Mouse (Mus musculus) liver, embryonic 12.5 days (tissue): ENCODE measurements around the gene Comtd1. TPM values are rescaled to one million over a fixed set of nuclear protein-coding genes. Genes with fewer than 3 reads are reported as not detected.
A peak's percentile ranks its signal among the peaks of the same experiment; 100 is the strongest.

Source experiments
- ATAC-seq: fragments of 200-750 bp; cut with Nextera tagmentation; 2 replicates; pipeline ENCODE4 v1.8.0; 2017; ENCODE audit warnings: moderate number of reproducible peaks, mild to moderate bottlenecking, moderate library complexity
- H3K27ac ChIP-seq: fragments of 300-500 bp; sonication (generic); 2 replicates; pipeline ENCODE4 v1.5.1; 2016; ENCODE audit warnings: mild to moderate bottlenecking
- H3K27me3 ChIP-seq: fragments of 300-500 bp; sonication (generic); replicated peaks from 2 replicates; pipeline ENCODE4 v1.6.1; 2016; ENCODE audit warnings: mild to moderate bottlenecking, moderate library complexity
- H3K36me3 ChIP-seq: fragments of 300-500 bp; sonication (generic); 2 replicates; pipeline ENCODE4 v1.6.1; 2016; ENCODE audit warnings: mild to moderate bottlenecking, moderate library complexity
- H3K4me1 ChIP-seq: fragments of 300-500 bp; sonication (generic); 2 replicates; pipeline ENCODE4 v1.6.1; 2016
- H3K4me2 ChIP-seq: fragments of 300-500 bp; sonication (generic); 2 replicates; pipeline ENCODE4 v1.6.1; 2016; ENCODE audit warnings: mild to moderate bottlenecking, moderate library complexity
- H3K4me3 ChIP-seq: fragments of 300-500 bp; sonication (generic); 2 replicates; pipeline ENCODE4 v1.5.1; 2016; ENCODE audit warnings: mild to moderate bottlenecking, moderate library complexity
- H3K9ac ChIP-seq: fragments of 300-500 bp; sonication (generic); 2 replicates; pipeline ENCODE4 v1.6.1; 2016; ENCODE audit warnings: mild to moderate bottlenecking, moderate library complexity
- H3K9me3 ChIP-seq: fragments of 300-500 bp; sonication (generic); replicated peaks from 2 replicates; pipeline ENCODE4 v1.6.1; 2016; ENCODE audit warnings: mild to moderate bottlenecking, moderate library complexity
- WGBS: fragments of 180-500 bp; shearing (Covaris S2); methylation state at CpG from one replicate; pipeline ENCODE4 v1.1.7; 2016; ENCODE audit not compliant: insufficient replicate concordance; 5-methylcytosine and 5-hydroxymethylcytosine counted together
- polyA plus RNA-seq: library from polyadenylated mRNA; unstranded; fragments of >200 nt; fragmentation: Nextera tagmentation; extraction: Ambion mirVana; gene quantifications from 2 replicates; pipeline ENCODE4 v1.2.1, GENCODE M21; 2016

Gene Comtd1
- polyA plus RNA-seq, 1 experiment from 2014 or later, result 41.3 TPM

DNA sequence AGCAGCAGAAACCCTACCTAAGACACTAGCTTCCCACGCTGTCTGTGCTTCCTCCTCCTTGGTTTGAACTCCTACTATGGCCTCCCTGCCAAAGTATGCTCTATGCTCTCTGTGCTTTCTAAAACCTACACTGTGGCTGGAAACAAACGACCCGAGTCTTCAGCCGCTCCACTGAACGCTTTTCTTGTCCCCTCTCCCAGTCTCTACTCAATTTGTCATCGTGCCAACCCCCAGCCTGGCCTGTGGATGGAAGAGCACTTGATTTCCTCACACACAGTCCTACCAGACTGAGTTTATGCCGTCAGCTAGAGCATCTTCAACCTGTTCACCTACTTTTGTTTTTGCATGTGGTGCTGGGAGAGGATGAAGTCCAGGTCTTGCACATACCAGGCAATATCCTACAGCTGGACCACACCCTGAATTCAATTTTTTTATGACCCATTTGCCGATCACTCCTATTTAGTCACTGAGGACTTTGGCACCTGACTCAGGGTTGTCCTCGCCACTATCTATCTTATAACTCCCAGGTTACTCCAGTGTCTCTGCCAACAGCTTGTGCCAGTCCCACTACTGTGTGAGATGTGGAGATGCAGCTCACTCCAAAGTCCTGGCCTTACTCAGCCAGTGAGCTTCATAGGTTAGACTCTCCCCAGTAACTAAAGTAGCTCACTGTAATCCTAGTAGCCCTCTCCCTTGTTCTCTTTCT lies 22.8 kb downstream of the Comtd1 start:
- H3K27ac ChIP-seq, result 0 out of 2 replicates have a peak overlapping the region, but pooled peaks have one; percentile 34
- no peak overlapping the region for H3K9ac ChIP-seq
- 76% methylated on average over 9 of the region's 9 CpGs for WGBS
- no peak for ATAC-seq
- H3K4me1 ChIP-seq, result peaks cover 94% of the 10 kb centered on the region
- H3K9me3 ChIP-seq, result no peaks in the 10 kb centered on the region
- no peak overlapping the region for H3K4me3 ChIP-seq
- H3K36me3 ChIP-seq, result no peaks in the 10 kb centered on the region
- no peak overlapping the region for H3K4me2 ChIP-seq
- H3K27me3 ChIP-seq, result no peaks in the 10 kb centered on the region

DNA sequence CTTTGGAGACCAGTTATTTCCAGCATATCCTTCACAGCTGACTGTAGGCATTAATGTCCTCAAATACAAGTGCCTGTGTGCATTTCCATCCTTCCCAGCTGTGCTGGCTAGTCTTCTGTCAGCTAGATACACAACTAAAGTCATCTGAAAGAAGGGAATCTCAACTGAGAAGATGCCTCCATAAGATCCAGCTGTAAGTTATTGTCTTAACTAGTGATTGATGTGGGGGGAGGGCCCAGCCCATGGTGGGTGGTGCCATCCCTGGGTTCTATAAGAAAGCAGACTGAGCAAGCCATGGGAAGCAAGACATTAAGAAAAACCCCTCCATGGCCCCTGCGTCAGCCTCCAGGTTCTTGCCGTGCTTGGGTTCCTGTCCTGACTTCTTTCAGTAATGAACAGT lies 23.8 kb downstream of the Comtd1 start, which contains the start of gene Vdac2:
TSS of gene Vdac2 (plus strand) at position 301 of the 400 bp plus-strand sequence.
- Histone ChIP-seq H3K36me3 (no peaks in the 10 kb centered on the region), H3K4me3 (no peak within 1 kb of the TSS), H3K9me3 (no peaks in the 10 kb centered on the region), H3K27ac (peak within 1 kb of the TSS; percentile 98), H3K4me1 (peaks cover 85% of the 10 kb centered on the region), H3K9ac (no peak within 1 kb of the TSS), H3K4me2 (no peak within 1 kb of the TSS), H3K27me3 (no peaks in the 10 kb centered on the region)
- ATAC-seq, result no peak
- 83% methylated on average over 2 of the region's 2 CpGs for WGBS

DNA sequence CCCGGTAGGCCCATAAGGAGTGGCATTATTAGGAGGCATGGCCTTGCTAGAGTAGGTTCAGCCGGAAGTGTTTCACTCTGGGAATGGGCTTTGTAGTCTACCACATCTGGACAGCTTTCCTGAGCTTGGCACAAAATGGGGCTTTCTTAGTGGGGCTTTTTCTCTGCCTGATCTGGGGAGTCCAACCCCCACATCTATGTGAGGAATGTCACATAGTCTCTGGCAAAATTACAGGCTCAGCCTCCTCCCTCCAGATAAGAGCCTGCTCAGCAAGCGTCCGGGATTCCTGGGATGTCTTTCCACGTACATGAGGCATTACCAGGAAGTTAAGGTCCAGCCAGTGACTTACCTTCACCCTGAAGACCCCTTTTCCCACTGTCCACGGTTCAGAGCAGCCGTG lies 24.9 kb downstream of the Comtd1 start:
- Histone ChIP-seq H3K36me3 (no peaks in the 10 kb centered on the region), H3K9me3 (no peaks in the 10 kb centered on the region), H3K9ac (no peak overlapping the region), H3K27ac (peak overlapping the region; percentile 98), H3K4me1 (peaks cover 75% of the 10 kb centered on the region), H3K27me3 (no peaks in the 10 kb centered on the region), H3K4me2 (0 out of 2 replicates have a peak overlapping the region, but pooled peaks have one; percentile 53), H3K4me3 (no peak overlapping the region)
- WGBS, result 72% methylated on average over 7 of the region's 7 CpGs
- ATAC-seq, result no peak

DNA sequence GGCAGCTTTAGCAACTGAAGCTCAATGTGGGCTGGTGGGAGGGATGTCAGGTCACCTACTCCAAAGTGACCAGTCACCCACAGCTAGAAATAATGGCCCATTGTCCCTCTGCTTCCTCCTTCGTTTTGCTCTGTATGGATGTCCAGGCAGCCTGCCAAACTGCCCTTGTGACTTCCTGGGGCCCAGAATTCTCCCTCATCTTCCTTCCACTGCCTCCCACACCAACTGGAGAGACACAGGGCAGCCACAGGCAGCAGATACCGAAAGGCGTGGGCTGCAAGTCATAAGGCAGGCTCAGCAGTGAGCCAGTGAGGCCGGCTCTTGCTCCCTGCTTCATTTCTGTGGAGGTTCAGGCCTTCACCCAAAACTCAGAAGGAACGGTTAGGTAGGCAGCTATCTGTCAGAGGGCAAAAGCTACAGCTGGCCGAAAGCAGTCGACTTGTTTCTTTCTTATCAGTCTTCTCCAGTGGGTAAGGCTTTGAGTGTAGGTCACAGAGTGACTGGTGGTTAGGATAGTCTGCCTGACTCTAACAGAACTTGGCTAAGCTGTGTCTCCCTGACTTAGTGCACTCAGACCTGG lies 25.9 kb downstream of the Comtd1 start:
- peak overlapping the region; percentile 53 for H3K4me2 ChIP-seq
- 7% methylated on average over 7 of the region's 7 CpGs for WGBS
- H3K27me3 ChIP-seq, result no peaks in the 10 kb centered on the region
- H3K9ac ChIP-seq, result peak overlapping the region; percentile 58
- H3K4me1 ChIP-seq, result peaks cover 65% of the 10 kb centered on the region
- H3K9me3 ChIP-seq, result no peaks in the 10 kb centered on the region
- H3K36me3 ChIP-seq, result no peaks in the 10 kb centered on the region
- no peak overlapping the region for H3K4me3 ChIP-seq
- ATAC-seq, result peak; percentile 95
- H3K27ac ChIP-seq, result peak overlapping the region; percentile 98

DNA sequence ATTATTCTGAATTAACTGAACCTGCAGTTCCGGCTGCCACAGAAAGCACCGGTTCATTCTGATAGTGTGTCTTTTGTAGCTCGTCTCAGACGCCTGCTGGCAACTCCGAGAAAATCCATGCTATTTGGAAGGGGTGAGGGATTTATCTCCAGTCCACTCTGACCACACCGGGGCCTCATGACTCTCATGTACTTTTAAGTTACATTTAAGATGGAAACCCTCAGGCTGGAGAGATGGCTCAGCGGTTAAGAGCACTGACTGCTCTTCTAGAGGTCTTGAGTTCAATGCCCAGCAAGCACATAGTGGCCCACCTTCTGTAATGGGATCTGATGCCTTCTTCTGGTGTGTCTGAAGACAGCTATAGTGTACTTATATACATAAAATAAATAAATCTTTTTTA lies 26.5 kb downstream of the Comtd1 start:
- Histone ChIP-seq H3K27me3 (no peaks in the 10 kb centered on the region), H3K9ac (no peak overlapping the region), H3K9me3 (no peaks in the 10 kb centered on the region), H3K4me2 (peak overlapping the region; percentile 53), H3K4me3 (no peak overlapping the region), H3K4me1 (peaks cover 59% of the 10 kb centered on the region), H3K27ac (peak overlapping the region; percentile 98), H3K36me3 (no peaks in the 10 kb centered on the region)
- ATAC-seq, result no peak
- 47% methylated on average over 7 of the region's 7 CpGs for WGBS

DNA sequence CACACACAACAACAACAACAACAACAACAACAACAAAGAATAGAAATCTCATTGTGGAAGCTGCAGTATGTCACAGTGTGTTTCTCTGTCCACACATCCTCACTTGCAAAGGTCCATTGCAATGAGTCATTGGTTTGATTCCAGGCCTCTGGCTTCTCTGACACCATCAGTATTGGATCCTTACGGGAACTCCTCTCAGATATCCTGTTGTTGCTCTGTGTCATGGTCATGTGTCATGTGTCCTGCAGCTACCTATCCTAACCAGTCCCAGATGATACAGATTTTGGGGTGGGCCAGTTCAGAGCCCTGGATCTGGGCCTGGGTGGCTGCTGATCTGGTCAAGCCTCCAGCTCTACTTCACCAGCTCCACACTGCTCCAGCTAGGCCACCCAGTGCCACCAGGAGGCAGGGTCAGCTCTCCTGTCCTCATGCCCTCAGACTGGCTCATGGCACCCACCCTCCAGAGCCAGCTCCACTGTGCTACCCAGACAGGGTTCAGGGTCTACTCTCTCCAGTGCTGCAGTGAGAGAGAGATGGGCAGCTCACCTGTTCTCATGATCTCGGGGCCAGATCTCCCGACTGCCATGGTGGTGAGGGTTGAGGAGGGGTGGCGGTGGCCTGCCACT lies 27.8 kb downstream of the Comtd1 start:
- 75% methylated on average over 4 of the region's 4 CpGs for WGBS
- H3K4me2 ChIP-seq, result no peak overlapping the region
- no peak for ATAC-seq
- H3K27ac ChIP-seq, result peak overlapping the region; percentile 17; the same call in 1 of the 2 replicates
- no peak overlapping the region for H3K4me3 ChIP-seq
- no peak overlapping the region for H3K9ac ChIP-seq
- peaks cover 55% of the 10 kb centered on the region for H3K4me1 ChIP-seq
- no peaks in the 10 kb centered on the region for H3K36me3 ChIP-seq
- no peaks in the 10 kb centered on the region for H3K9me3 ChIP-seq
- H3K27me3 ChIP-seq, result no peaks in the 10 kb centered on the region

DNA sequence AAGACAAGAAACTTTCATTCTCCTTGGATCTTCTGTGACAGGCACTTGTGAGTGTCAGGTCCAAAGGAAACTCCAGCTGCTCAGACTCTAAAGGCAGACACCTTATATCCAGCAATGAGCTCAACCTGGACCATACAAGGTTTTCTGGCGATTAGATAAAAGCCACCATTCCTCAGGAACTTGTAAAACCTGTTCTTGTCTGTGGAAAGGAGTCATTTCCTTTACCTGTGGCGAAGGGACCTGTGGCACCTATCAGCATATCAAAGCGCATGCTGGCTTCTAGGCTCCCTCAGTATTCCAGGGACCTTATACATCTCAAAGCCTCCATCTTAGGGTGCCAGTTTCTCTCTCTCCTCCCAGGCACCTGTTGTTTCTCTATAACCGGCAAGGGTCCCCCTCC lies 31.3 kb downstream of the Comtd1 start:
- WGBS, result 62% methylated on average over 4 of the region's 4 CpGs

DNA sequence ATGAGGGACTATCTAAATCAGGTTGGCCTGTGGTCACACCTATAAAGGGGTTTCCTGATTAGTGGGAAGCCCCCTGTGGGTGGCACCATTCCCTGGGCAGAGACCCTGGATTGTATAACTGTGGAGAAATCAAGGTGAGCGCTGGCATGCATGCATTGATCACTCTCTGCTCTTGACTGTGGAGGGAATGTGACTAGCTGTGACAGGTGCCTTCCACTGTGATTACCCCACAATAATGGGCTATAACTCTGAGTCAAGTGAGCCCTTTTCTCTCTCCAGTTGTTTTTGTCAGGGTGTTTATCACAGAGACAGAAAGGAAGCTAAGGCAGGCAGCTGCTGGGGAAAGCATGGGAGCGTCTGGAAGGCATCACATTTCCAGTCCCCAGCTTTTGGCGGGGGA lies 32.5 kb downstream of the Comtd1 start:
- Histone ChIP-seq H3K9ac (no peak overlapping the region), H3K27ac (no peak overlapping the region), H3K36me3 (no peaks in the 10 kb centered on the region), H3K27me3 (no peaks in the 10 kb centered on the region), H3K4me3 (no peak overlapping the region), H3K4me1 (peaks cover 43% of the 10 kb centered on the region), H3K9me3 (no peaks in the 10 kb centered on the region), H3K4me2 (no peak overlapping the region)
- no peak for ATAC-seq
- 60% methylated on average over 3 of the region's 3 CpGs for WGBS

More for the DNA sequence above, 31.3 kb downstream of the Comtd1 start:
- H3K27me3 ChIP-seq, result no peaks in the 10 kb centered on the region
- no peak for ATAC-seq
- peaks cover 43% of the 10 kb centered on the region for H3K4me1 ChIP-seq
- no peaks in the 10 kb centered on the region for H3K36me3 ChIP-seq
- H3K4me2 ChIP-seq, result no peak overlapping the region
- no peaks in the 10 kb centered on the region for H3K9me3 ChIP-seq
- H3K4me3 ChIP-seq, result no peak overlapping the region
- no peak overlapping the region for H3K9ac ChIP-seq
- no peak overlapping the region for H3K27ac ChIP-seq

DNA sequence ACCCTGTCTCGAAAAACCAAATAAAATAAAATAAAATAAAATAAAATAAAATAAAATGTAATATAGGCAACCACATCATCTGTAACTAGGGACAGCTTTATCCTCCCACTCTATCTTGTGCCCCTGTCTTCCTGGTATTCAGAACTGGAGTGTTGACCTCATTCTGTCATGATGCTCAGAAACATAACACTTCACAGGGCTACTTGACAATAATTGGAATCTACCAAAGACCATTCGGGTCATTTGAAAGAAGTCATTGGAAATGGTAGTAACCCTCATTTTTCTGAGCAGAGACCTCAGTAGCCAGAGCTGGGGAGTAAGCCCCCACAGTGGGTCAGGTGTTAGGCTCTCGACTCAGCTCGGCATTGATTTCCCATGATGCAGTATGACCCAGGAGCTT lies 34.2 kb downstream of the Comtd1 start:
- no peak for ATAC-seq
- Histone ChIP-seq H3K36me3 (no peaks in the 10 kb centered on the region), H3K27me3 (no peaks in the 10 kb centered on the region), H3K27ac (no peak overlapping the region), H3K9ac (no peak overlapping the region), H3K4me3 (no peak overlapping the region), H3K4me2 (no peak overlapping the region), H3K4me1 (peaks cover 40% of the 10 kb centered on the region), H3K9me3 (no peaks in the 10 kb centered on the region)
- 82% methylated on average over 4 of the region's 4 CpGs for WGBS

DNA sequence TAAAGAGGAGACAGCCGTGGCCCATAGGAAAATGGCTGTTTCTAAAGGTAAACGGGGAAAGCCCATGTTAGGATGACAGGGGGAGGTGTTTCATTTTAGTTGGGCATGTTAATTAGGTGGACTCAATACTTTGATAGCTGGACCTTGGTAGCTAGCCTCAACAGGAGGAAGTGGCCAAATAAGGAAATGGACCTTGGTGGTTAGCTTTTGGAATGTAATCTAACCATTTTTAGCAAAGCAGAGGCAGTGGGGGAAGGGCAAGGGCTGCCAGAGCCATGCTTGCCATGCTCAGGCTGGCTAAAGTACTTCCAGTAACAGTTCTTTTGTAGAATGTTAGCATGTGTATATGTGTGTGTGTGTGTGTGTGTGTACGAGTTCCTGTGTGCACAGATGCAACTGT lies 34.9 kb downstream of the Comtd1 start:
- 62% methylated on average over 3 of the region's 3 CpGs for WGBS
- H3K9me3 ChIP-seq, result no peaks in the 10 kb centered on the region
- no peaks in the 10 kb centered on the region for H3K27me3 ChIP-seq
- H3K36me3 ChIP-seq, result no peaks in the 10 kb centered on the region
- H3K4me2 ChIP-seq, result no peak overlapping the region
- ATAC-seq, result no peak
- no peak overlapping the region for H3K4me3 ChIP-seq
- H3K9ac ChIP-seq, result no peak overlapping the region
- H3K27ac ChIP-seq, result peak overlapping the region; percentile 70
- peaks cover 40% of the 10 kb centered on the region for H3K4me1 ChIP-seq

DNA sequence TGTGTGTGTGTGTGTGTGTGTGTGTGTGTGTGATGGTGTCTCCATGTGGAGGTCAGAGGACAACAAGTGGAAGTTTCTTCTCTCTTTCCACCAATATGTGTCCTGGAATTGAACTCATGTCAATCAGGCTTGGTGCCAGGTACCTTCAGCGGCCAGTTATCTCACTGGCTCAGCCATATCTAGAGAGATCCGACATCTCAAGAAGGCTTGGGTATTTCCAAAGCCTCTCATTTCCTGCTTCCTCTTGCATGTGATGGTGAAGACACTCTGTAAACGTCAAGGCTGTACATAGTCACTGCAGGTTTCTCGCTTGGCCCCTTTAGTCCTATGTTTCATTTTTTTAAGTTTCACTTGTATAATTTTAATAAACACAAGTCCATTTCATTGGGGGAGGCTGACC lies 35.6 kb downstream of the Comtd1 start:
- Histone ChIP-seq H3K4me3 (no peak overlapping the region), H3K27me3 (no peaks in the 10 kb centered on the region), H3K9ac (no peak overlapping the region), H3K9me3 (no peaks in the 10 kb centered on the region), H3K36me3 (no peaks in the 10 kb centered on the region), H3K4me2 (peak overlapping the region; percentile 49; the same call in 1 of the 2 replicates), H3K4me1 (peaks cover 46% of the 10 kb centered on the region), H3K27ac (peak overlapping the region; percentile 70)
- peak; percentile 42; the same call in 1 of the 2 replicates for ATAC-seq
- 33% methylated on average over 4 of the region's 4 CpGs for WGBS

DNA sequence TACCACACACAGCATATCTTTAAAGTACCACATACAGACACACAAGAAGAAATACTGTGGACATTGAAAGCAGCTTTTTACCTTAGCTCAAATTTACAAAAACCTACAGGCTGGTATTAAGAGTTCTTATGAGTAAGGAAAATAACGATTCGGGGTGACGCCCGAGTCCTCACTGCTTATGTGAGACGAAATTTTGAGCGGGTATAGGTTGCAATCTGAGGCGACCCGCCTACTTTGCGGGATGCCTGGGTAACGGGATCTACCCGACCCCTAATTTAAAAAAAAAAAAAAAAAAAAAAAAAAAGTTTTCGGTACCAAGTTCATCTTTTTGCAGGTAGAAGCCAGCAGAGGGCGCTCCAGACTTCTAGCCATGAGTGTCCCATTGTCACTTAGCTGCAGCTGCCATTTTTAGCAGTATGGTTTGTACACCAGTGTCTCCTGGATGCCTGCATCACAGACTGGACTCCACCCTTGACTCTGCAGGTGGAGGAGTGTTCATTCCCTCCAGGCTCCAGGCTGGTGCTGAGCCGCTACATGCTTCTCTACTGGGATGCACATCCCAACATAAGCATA lies 36.1 kb downstream of the Comtd1 start:
- peak; percentile 70 for ATAC-seq
- peak overlapping the region; percentile 49 for H3K4me2 ChIP-seq
- whole genome bisulfite sequencing, result 17% methylated on average over 14 of the region's 14 CpGs
- peak overlapping the region; percentile 70 for H3K27ac ChIP-seq
- 0 out of 2 replicates have a peak overlapping the region, but pooled peaks have one; percentile 9 for H3K4me3 ChIP-seq
- H3K36me3 ChIP-seq, result no peaks in the 10 kb centered on the region
- H3K9ac ChIP-seq, result 0 out of 2 replicates have a peak overlapping the region, but pooled peaks have one; percentile 31
- H3K27me3 ChIP-seq, result no peaks in the 10 kb centered on the region
- peaks cover 52% of the 10 kb centered on the region for H3K4me1 ChIP-seq
- no peaks in the 10 kb centered on the region for H3K9me3 ChIP-seq
